Mouse (Mus musculus): ENCODE measurements around the gene Acss1. TPM values are rescaled to one million over a fixed set of nuclear protein-coding genes. Genes with fewer than 3 reads are reported as not detected.
A peak's percentile ranks its signal among the peaks of the same experiment; 100 is the strongest.

The Acss1 gene
- polyA plus RNA-seq, 1 experiment from 2014 or later, result 67.2 TPM

DNA sequence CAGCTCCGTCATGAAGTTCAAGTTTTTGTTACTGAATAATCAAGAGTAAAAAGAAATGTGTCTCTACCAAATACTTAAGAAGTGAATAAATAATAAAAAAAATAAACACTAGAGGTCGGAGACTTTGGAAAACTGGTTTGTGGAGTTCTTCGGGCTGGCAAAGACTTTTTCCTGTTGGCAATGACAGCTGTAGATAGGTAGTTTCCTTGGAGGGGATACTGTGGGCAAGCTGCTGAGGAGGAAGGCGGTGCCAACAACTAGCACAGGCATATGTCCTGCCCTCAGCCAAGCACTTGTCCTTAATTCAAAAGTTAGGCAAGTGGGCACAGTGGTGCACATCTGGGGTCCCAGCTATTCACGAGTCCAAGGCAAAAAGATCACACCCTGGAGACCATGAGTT, 656 bp upstream of the Acss1 start:
- Histone ChIP-seq H3K27me3 (replicated peaks; ENCODE audit: control insufficient read depth, insufficient read depth, low read length) (no peaks in the 10 kb centered on the region), H3K4me1 (replicated peaks; ENCODE audit: control insufficient read depth, insufficient read depth, low read length) (peaks cover 35% of the 10 kb centered on the region), H3K9ac (ENCODE audit: low read depth, low read length) (no peak overlapping the region), H3K9me3 (ENCODE audit: control insufficient read depth, low read length) (no peaks in the 10 kb centered on the region), H3K36me3 (ENCODE audit: control insufficient read depth, insufficient read depth, low read length) (no peaks in the 10 kb centered on the region), H3K27ac (ENCODE audit: low read depth, low read length) (peak overlapping the region; percentile 97; the same call in 1 of the 2 replicates), H3K4me3 (ENCODE audit: low read depth, low read length) (peak overlapping the region; percentile 83), H3K4me2 (peak overlapping the region; percentile 94)
- DNase-seq (ENCODE audit: low spot score) (no peak), ATAC-seq (replicated peaks; ENCODE audit: low FRiP score) (no peak)
- WGBS, result 77% methylated on average over 5 of the region's 5 CpGs

DNA sequence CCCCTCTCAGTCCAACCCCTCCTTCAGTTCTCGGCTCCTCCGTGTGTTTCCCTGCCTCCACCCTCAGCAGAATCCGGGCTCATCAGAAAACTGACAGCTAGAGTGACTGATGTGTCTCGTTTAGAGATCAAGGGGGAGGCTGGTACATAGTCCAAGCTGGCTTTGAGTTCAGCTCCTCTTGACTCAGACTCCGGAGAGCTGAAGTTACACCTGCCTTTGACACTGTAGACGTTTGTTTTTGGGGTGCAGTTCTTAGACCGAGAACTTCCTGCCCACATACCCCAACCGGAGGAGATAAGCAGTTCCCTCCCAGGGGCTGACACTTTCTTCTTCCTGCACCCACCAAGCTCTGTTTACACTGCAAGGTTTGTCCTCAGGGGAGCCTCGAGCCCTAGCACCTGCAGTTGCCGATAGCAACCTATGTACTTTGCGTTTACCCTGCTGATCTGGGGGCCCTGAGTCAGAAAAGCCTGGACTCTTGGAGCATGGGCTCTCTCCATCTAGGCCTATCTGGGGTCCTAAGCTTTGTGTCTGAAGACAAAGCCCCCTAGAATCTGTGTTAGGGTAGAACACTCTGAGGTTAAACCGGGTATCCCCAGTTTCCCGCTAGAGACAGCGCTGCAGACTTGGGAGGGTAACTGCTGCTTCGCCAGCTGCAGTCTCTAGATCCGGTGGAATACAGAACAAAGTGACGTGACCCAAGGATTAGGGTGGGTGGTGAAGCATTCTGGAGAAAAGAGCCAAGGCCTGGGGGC, 1.1 kb downstream of the Acss1 start:
- peak; percentile 61 for DNase-seq (ENCODE audit: low spot score)
- H3K4me1 ChIP-seq (replicated peaks; ENCODE audit: control insufficient read depth, insufficient read depth, low read length), result peaks cover 49% of the 10 kb centered on the region
- H3K27me3 ChIP-seq (replicated peaks; ENCODE audit: control insufficient read depth, insufficient read depth, low read length), result no peaks in the 10 kb centered on the region
- no peaks in the 10 kb centered on the region for H3K9me3 ChIP-seq (ENCODE audit: control insufficient read depth, low read length)
- peak overlapping the region; percentile 87 for H3K9ac ChIP-seq (ENCODE audit: low read depth, low read length)
- H3K27ac ChIP-seq (ENCODE audit: low read depth, low read length), result peak overlapping the region; percentile 97
- ATAC-seq (replicated peaks; ENCODE audit: low FRiP score), result peak; percentile 48
- no peaks in the 10 kb centered on the region for H3K36me3 ChIP-seq (ENCODE audit: control insufficient read depth, insufficient read depth, low read length)
- peak overlapping the region; percentile 83 for H3K4me3 ChIP-seq (ENCODE audit: low read depth, low read length)
- WGBS, result under 1% methylated on average over 17 of the region's 17 CpGs
- H3K4me2 ChIP-seq, result peak overlapping the region; percentile 94

DNA sequence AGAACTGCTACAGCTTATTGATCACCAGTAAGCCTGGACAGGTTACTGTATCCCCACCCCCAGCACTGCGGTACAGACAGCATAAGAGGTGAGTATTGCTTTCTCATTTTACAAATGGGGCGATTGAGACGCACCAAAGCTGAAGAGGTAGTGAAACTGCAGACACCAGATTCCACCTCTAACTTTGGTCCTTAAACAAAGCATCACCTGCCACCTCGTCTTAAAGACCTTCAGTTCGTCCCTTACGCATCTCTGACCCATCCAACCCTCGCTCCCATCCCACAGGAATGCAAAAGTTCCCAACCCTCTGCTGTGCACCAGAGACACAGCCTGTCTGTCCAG, 1.6 kb downstream of the Acss1 start:
- H3K4me2 ChIP-seq, result peak overlapping the region; percentile 94
- H3K9me3 ChIP-seq (ENCODE audit: control insufficient read depth, low read length), result no peaks in the 10 kb centered on the region
- DNase-seq (ENCODE audit: low spot score) (no peak), ATAC-seq (replicated peaks; ENCODE audit: low FRiP score) (no peak)
- peak overlapping the region; percentile 83 for H3K4me3 ChIP-seq (ENCODE audit: low read depth, low read length)
- H3K4me1 ChIP-seq (replicated peaks; ENCODE audit: control insufficient read depth, insufficient read depth, low read length), result peaks cover 49% of the 10 kb centered on the region
- no peaks in the 10 kb centered on the region for H3K27me3 ChIP-seq (replicated peaks; ENCODE audit: control insufficient read depth, insufficient read depth, low read length)
- WGBS, result 39% methylated on average over 7 of the region's 7 CpGs
- peak overlapping the region; percentile 97 for H3K27ac ChIP-seq (ENCODE audit: low read depth, low read length)
- peak overlapping the region; percentile 87 for H3K9ac ChIP-seq (ENCODE audit: low read depth, low read length)
- H3K36me3 ChIP-seq (ENCODE audit: control insufficient read depth, insufficient read depth, low read length), result no peaks in the 10 kb centered on the region

DNA sequence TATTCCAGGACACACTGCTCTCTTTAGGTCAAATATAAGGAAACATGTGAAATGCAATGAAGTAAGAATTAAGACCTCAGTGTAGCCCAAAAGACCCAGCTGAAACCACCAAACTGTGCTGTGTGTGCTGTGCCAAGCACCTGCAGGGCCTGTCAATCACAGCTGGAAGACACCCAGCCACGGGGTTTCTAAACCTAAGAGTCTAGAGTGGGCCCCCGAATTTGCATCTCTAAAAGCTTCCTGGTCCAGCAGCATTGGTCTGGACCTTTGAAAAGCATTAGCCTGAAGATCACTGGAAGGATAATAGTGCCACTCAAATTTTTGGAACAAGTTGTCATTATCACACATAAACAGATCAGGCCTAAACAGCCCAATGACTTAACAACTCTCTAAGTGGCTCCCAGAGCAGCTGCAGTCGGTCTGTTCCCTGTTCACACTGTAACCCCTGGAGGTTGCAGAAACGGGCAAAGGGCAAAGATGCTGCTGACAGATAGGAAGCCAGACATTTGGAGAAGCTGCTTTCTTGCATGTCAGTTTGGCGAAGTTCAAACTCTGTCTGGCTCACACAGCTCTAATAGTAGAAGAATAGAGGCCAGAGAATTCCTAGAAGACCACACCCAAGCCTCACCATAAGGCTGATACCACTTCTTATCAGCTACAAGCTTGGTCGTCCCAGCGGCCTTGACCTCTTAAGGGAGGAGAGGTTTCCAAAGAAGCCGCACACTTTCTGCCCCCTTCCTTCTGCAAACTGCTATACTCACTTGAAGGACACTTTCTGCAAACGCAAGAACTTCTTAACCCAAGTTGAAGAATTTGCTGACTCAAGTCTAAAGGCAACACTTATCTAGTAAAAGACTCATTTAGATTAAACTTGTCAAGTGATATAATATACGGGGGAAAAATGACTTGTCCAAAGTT, 2.5 kb downstream of the Acss1 start:
- peak overlapping the region; percentile 83 for H3K4me2 ChIP-seq
- H3K27me3 ChIP-seq (replicated peaks; ENCODE audit: control insufficient read depth, insufficient read depth, low read length), result no peaks in the 10 kb centered on the region
- WGBS, result 25% methylated on average over 10 of the region's 10 CpGs
- H3K4me3 ChIP-seq (ENCODE audit: low read depth, low read length), result peak overlapping the region; percentile 37
- peak overlapping the region; percentile 97 for H3K27ac ChIP-seq (ENCODE audit: low read depth, low read length)
- no peaks in the 10 kb centered on the region for H3K9me3 ChIP-seq (ENCODE audit: control insufficient read depth, low read length)
- peak; percentile 75 for ATAC-seq (replicated peaks; ENCODE audit: low FRiP score)
- peaks cover 49% of the 10 kb centered on the region for H3K4me1 ChIP-seq (replicated peaks; ENCODE audit: control insufficient read depth, insufficient read depth, low read length)
- no peak for DNase-seq (ENCODE audit: low spot score)
- H3K36me3 ChIP-seq (ENCODE audit: control insufficient read depth, insufficient read depth, low read length), result no peaks in the 10 kb centered on the region
- peak overlapping the region; percentile 63 for H3K9ac ChIP-seq (ENCODE audit: low read depth, low read length)

DNA sequence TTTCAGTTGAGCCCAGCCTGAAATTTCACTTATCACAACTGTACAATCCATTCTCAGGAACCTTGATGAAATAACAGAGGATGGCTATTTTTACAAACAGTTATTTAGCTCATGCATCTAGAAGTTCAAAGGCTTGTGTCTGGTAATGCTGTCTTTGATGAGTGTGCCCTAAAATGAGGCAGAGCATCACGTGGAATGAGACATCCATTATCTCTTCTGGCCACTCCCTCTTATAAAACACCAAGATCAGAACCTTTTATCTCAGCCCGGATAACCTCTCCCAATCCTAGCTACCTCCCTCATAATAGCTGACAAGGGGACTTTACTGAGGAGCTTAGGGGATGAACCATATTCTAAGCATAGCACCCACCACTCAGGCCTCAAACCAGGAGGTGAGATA, 3.3 kb downstream of the Acss1 start:
- no peaks in the 10 kb centered on the region for H3K27me3 ChIP-seq (replicated peaks; ENCODE audit: control insufficient read depth, insufficient read depth, low read length)
- H3K27ac ChIP-seq (ENCODE audit: low read depth, low read length), result peak overlapping the region; percentile 97
- peak overlapping the region; percentile 63 for H3K9ac ChIP-seq (ENCODE audit: low read depth, low read length)
- no peak for ATAC-seq (replicated peaks; ENCODE audit: low FRiP score)
- H3K4me2 ChIP-seq, result peak overlapping the region; percentile 83
- no peaks in the 10 kb centered on the region for H3K9me3 ChIP-seq (ENCODE audit: control insufficient read depth, low read length)
- peak overlapping the region; percentile 37 for H3K4me3 ChIP-seq (ENCODE audit: low read depth, low read length)
- no peaks in the 10 kb centered on the region for H3K36me3 ChIP-seq (ENCODE audit: control insufficient read depth, insufficient read depth, low read length)
- DNase-seq (ENCODE audit: low spot score), result no peak
- 34% methylated on average over 2 of the region's 2 CpGs for WGBS
- H3K4me1 ChIP-seq (replicated peaks; ENCODE audit: control insufficient read depth, insufficient read depth, low read length), result peaks cover 49% of the 10 kb centered on the region

DNA sequence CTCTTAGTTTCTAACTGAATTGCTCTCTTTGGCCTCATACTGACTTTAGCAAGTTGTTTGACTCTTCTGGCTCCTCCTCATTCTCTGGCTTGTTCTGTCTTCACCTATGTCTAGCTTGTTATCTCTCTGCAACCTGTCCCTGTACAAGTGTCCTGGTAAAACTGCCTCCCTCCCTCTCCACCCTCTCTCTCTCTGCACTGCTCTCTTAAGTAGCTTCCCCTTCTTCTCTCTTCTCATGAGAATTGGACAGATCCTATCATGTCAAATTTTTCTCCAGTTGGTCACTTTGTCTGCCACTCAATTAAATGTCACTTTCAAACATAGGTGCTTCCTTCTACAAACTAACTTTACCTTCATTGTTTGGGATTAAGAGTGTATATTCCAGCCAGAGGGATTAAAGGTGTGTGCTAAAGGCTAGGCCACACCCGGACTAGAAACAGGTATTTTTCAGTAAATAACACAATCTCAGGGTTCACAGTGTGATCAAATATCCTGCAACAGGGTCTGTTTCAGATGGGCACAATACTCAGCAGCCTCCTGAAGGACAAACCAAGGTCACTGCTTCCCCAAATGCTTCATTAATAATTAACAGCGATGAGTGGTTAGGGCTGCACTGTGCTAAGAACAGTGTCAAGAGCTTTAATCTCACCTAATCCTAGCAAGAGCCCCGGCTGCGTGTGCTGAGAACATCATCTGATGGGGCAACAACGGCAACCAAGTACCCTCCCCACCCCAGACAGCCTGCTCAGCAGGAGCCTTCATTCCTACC, 4.0 kb downstream of the Acss1 start:
- 57% methylated on average over 5 of the region's 5 CpGs for WGBS
- Histone ChIP-seq H3K4me1 (replicated peaks; ENCODE audit: control insufficient read depth, insufficient read depth, low read length) (peaks cover 43% of the 10 kb centered on the region), H3K9ac (ENCODE audit: low read depth, low read length) (peak overlapping the region; percentile 63)

DNA sequence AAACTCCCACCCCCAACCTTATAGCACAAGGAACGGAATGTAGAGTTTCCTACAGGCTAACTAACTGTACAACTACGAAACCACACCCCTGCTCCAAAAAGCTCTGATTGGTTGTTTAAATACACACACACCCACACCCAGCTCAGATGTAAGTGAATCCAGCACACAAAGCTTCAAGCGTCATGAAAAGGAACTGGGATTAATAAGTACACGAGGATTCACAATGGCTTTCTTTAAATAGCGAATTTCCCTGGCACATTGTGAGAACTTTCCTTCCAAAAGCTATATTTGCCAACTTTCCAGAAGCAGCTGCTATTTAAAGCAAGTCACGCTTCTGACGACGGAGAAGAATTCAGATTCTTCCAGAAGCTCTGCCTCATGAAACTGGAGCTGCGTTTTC, 5.0 kb downstream of the Acss1 start:
- no peak for ATAC-seq (replicated peaks; ENCODE audit: low FRiP score)
- no peak overlapping the region for H3K9ac ChIP-seq (ENCODE audit: low read depth, low read length)

More for the DNA sequence above, 4.0 kb downstream of the Acss1 start:
- no peaks in the 10 kb centered on the region for H3K9me3 ChIP-seq (ENCODE audit: control insufficient read depth, low read length)
- H3K36me3 ChIP-seq (ENCODE audit: control insufficient read depth, insufficient read depth, low read length), result no peaks in the 10 kb centered on the region
- DNase-seq (ENCODE audit: low spot score) (no peak), ATAC-seq (replicated peaks; ENCODE audit: low FRiP score) (no peak; the same call in 1 of the 2 replicates)
- peak overlapping the region; percentile 83 for H3K4me2 ChIP-seq
- peak overlapping the region; percentile 97 for H3K27ac ChIP-seq (ENCODE audit: low read depth, low read length)
- H3K27me3 ChIP-seq (replicated peaks; ENCODE audit: control insufficient read depth, insufficient read depth, low read length), result no peaks in the 10 kb centered on the region
- peak overlapping the region; percentile 30 for H3K4me3 ChIP-seq (ENCODE audit: low read depth, low read length)

DNA sequence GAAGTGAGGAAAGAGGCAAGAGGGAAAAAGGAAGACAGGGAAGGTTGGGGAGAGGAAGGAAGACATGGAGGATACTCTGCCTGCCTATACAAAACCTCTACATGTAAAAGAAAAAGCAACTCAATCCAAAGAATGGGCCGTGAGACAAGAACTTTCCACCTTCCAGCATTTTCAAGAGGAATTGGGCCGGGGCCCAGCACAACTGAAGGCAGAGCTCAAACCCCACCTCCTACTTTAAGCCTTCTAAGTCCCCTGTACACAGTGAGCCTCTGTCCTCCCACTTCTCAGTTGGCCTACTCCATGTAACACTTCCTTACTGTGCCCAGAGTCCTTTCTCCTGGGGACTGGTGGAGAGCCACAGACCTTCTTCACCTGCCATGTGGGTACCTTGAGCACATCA, 6.3 kb downstream of the Acss1 start:
- no peak overlapping the region for H3K9ac ChIP-seq (ENCODE audit: low read depth, low read length)
- no peak overlapping the region for H3K27ac ChIP-seq (ENCODE audit: low read depth, low read length)
- peaks cover 15% of the 10 kb centered on the region; the same call in 1 of the 2 replicates for H3K36me3 ChIP-seq (ENCODE audit: control insufficient read depth, insufficient read depth, low read length)
- H3K4me1 ChIP-seq (replicated peaks; ENCODE audit: control insufficient read depth, insufficient read depth, low read length), result peaks cover 35% of the 10 kb centered on the region
- no peak for ATAC-seq (replicated peaks; ENCODE audit: low FRiP score)
- no peak for DNase-seq (ENCODE audit: low spot score)
- WGBS, result 64% methylated on average over 2 of the region's 2 CpGs
- H3K4me3 ChIP-seq (ENCODE audit: low read depth, low read length), result no peak overlapping the region
- H3K4me2 ChIP-seq, result no peak overlapping the region
- no peaks in the 10 kb centered on the region for H3K9me3 ChIP-seq (ENCODE audit: control insufficient read depth, low read length)
- no peaks in the 10 kb centered on the region for H3K27me3 ChIP-seq (replicated peaks; ENCODE audit: control insufficient read depth, insufficient read depth, low read length)

More for the DNA sequence above, 5.0 kb downstream of the Acss1 start:
- Histone ChIP-seq H3K27me3 (replicated peaks; ENCODE audit: control insufficient read depth, insufficient read depth, low read length) (no peaks in the 10 kb centered on the region), H3K4me2 (peak overlapping the region; percentile 83), H3K9me3 (ENCODE audit: control insufficient read depth, low read length) (no peaks in the 10 kb centered on the region), H3K4me3 (ENCODE audit: low read depth, low read length) (no peak overlapping the region), H3K4me1 (replicated peaks; ENCODE audit: control insufficient read depth, insufficient read depth, low read length) (peaks cover 34% of the 10 kb centered on the region), H3K27ac (ENCODE audit: low read depth, low read length) (no peak overlapping the region; the same call in 1 of the 2 replicates), H3K36me3 (ENCODE audit: control insufficient read depth, insufficient read depth, low read length) (peaks cover 6% of the 10 kb centered on the region; the same call in 1 of the 2 replicates)
- WGBS, result 81% methylated on average over 9 of the region's 9 CpGs
- DNase-seq (ENCODE audit: low spot score), result no peak

All from liver, embryonic 11.5 days (tissue).